Mouse (Mus musculus): ENCODE data around the gene Gm20388. TPM values are rescaled to one million over a fixed set of nuclear protein-coding genes. Genes with fewer than 3 reads are reported as not detected.
A peak's percentile ranks its signal among the peaks of the same experiment; 100 is the strongest.

Gene Gm20388
- polyA plus RNA-seq, 1 experiment from 2014 or later: not detected

DNA sequence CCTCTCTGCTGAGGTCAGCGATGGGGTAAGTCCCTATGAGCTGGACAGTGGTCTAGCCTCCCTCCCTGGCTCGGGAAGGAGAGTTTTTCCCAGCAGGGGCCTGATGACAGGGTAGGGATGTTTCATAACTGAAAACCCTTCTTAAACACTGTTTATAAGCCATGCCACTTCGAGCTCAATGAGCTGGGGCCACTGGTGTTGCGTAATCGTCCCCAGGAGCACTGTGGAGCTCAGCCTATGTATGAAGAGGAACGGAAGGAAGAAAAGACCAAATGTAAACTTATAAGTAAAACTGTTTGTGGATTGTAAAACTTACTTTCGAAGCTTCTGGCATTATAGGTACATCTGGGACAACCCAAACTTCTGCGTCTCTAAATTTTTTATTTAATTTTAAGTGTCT, 4291.1 kb downstream of the Gm20388 start:
- Histone ChIP-seq H3K9me3 (replicated peaks) (no peaks in the 10 kb centered on the region), H3K9ac (no peak overlapping the region), H3K36me3 (no peaks in the 10 kb centered on the region), H3K4me2 (no peak overlapping the region), H3K27ac (no peak overlapping the region), H3K4me1 (no peaks in the 10 kb centered on the region), H3K4me3 (no peak overlapping the region), H3K27me3 (replicated peaks) (peaks cover 7% of the 10 kb centered on the region; the same call in 1 of the 2 replicates)
- 60% methylated on average over 8 of the region's 8 CpGs for WGBS (ENCODE audit: insufficient replicate concordance)
- no peak for ATAC-seq

DNA sequence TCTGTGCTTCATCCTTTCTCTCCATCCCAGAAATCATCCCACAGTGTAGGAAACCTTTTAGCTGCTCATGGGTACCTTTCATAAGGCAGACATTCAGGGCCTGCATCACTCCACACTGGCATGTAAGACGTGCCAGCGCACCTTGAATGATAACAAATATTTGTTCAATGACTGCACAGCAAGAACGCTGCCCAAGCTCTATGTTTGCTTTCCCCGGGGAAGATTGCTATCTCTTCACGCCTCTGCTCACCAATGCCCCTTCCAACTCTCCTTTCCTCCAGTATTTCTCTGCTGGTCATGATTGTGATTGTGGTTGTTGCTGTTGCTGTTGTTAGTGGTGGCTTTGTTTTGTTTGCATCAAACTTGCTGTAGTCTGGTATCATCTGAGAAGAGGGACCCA, 4292.3 kb downstream of the Gm20388 start:
- Histone ChIP-seq H3K27ac (no peak overlapping the region), H3K4me3 (no peak overlapping the region)
- WGBS (ENCODE audit: insufficient replicate concordance): 62% methylated on average over 5 of the region's 5 CpGs

GRCm38 (mm10) chr8:124204001-124204601, 4293.5 kb downstream of the Gm20388 start:
- 77% methylated on average over 13 of the region's 13 CpGs for WGBS (ENCODE audit: insufficient replicate concordance)
- ATAC-seq: no peak

More for the DNA sequence above, 4292.3 kb downstream of the Gm20388 start:
- Histone ChIP-seq H3K9ac (no peak overlapping the region), H3K9me3 (replicated peaks) (no peaks in the 10 kb centered on the region), H3K4me1 (no peaks in the 10 kb centered on the region), H3K4me2 (no peak overlapping the region), H3K36me3 (no peaks in the 10 kb centered on the region), H3K27me3 (replicated peaks) (peaks cover 5% of the 10 kb centered on the region; the same call in 1 of the 2 replicates)
- no peak for ATAC-seq

DNA sequence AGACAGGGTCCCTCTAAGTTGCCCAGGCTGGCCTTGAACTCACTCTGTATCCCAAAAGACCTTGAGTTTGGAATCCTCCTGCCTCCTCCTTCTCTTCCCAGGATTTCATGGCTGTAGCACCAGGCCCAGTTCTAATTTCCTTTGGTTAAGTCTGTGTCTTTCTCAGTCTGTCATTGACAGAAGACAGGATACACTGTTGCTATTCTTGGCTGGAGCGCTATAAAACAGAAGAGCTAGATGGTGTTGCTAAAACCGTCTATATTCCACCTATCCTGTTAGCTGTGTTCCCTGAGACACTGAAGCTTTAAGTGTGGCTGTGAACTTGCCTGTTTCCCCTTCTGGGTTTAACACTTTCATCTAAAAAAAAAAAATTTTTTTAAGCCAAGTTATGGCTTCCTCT, 4301.5 kb downstream of the Gm20388 start:
- H3K27ac ChIP-seq: no peak overlapping the region
- WGBS (ENCODE audit: insufficient replicate concordance): 57% methylated on average over 2 of the region's 2 CpGs
- H3K4me1 ChIP-seq: no peaks in the 10 kb centered on the region
- H3K4me2 ChIP-seq: no peak overlapping the region
- no peaks in the 10 kb centered on the region for H3K36me3 ChIP-seq
- no peak for ATAC-seq
- 0 out of 2 replicates have a peak, but pooled peaks cover 7% of the 10 kb centered on the region for H3K27me3 ChIP-seq (replicated peaks)
- no peaks in the 10 kb centered on the region for H3K9me3 ChIP-seq (replicated peaks)
- H3K9ac ChIP-seq: no peak overlapping the region
- H3K4me3 ChIP-seq: no peak overlapping the region

More at GRCm38 (mm10) chr8:124204001-124204601, 4293.5 kb downstream of the Gm20388 start:
- Histone ChIP-seq H3K4me1 (no peaks in the 10 kb centered on the region), H3K4me2 (no peak overlapping the region), H3K9me3 (replicated peaks) (no peaks in the 10 kb centered on the region), H3K27me3 (replicated peaks) (no peaks in the 10 kb centered on the region; the same call in 1 of the 2 replicates), H3K4me3 (no peak overlapping the region), H3K9ac (no peak overlapping the region), H3K36me3 (no peaks in the 10 kb centered on the region), H3K27ac (no peak overlapping the region)

DNA sequence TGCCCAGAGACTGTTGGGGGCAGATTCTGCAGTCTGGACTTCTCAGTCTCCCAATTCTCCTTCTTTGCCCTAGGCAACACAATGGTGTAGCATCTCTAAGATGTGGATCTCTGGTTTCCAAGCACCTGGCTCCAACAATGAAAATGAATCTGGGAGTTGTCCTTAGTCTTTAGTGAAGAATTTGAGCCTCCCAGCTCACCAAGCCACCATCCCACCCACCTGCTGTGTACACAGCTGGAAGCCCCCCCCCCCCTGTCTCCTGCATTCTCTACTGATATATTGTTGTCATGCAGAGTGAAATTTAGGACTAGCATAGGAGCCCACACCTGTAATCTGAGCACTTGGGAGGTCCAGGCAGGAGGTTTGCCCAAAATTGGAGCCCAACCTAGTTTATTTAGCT, 4306.3 kb downstream of the Gm20388 start:
- no peak overlapping the region for H3K9ac ChIP-seq
- no peak for ATAC-seq
- no peak overlapping the region for H3K4me2 ChIP-seq
- H3K9me3 ChIP-seq (replicated peaks): no peaks in the 10 kb centered on the region
- 0 out of 2 replicates have a peak, but pooled peaks cover 5% of the 10 kb centered on the region for H3K27me3 ChIP-seq (replicated peaks)
- no peaks in the 10 kb centered on the region for H3K36me3 ChIP-seq
- H3K27ac ChIP-seq: no peak overlapping the region
- H3K4me1 ChIP-seq: no peaks in the 10 kb centered on the region
- H3K4me3 ChIP-seq: no peak overlapping the region

DNA sequence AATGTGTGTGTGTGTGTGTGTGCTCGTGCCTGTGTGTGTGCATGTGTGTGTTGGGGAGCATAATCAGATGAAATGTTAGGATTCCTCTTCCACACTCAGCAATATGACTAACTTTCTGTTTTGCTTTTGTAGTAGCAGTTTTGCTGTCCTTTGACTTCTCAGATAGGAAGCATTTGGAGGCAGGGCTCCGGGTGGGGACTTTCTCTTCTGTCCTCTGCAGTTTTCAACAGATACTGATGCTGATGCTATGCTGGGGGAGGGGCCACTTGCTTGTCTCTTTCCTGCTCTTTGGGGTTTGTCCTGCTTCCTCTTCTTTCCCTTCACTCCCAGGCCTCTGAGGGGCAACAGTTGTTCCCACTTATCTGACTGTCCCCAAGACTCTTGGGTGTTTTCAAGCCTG, 4319.2 kb downstream of the Gm20388 start:
- no peak overlapping the region for H3K4me2 ChIP-seq
- 23% methylated on average over 2 of the region's 2 CpGs for WGBS (ENCODE audit: insufficient replicate concordance)
- no peak overlapping the region for H3K9ac ChIP-seq
- no peak overlapping the region for H3K4me3 ChIP-seq
- ATAC-seq: no peak
- no peaks in the 10 kb centered on the region for H3K36me3 ChIP-seq
- H3K9me3 ChIP-seq (replicated peaks): no peaks in the 10 kb centered on the region
- peaks cover 15% of the 10 kb centered on the region for H3K27me3 ChIP-seq (replicated peaks)
- peaks cover 47% of the 10 kb centered on the region for H3K4me1 ChIP-seq
- no peak overlapping the region for H3K27ac ChIP-seq

DNA sequence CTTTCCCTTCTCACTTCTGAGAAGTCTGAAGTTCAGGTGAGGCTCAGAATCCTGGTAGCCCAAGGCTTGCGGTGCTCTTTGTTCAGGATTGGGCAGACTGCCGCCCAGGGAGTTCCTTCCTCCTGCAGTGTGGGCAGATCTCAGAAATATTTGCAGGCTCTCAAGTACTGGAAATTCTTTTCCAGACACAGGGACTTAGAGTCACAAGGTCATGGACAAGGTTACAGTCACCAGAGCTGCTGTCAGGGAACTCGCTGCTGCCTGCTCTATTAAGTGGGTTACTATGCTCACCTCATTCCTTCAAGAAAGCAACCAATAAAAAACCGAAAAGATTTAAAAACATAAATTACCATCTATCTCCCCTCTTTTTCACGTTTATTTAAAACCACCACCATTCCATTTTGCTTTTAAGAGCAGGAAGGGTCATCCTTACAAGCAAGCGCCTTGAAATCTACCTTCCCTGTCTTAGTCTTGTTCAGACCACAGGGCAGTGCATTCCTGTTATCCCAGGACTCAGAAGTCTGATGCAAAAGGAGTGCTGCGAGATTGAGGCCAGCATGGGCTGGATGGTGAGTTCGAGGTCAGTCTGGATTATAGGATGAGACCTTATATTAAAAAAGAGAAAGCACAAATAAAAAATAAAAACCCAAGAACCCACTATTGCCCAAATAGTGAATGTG, 4320.0 kb downstream of the Gm20388 start:
- Histone ChIP-seq H3K9ac (no peak overlapping the region), H3K4me2 (peak overlapping the region; percentile 97), H3K4me1 (peaks cover 47% of the 10 kb centered on the region), H3K4me3 (peak overlapping the region; percentile 89), H3K9me3 (replicated peaks) (no peaks in the 10 kb centered on the region), H3K36me3 (no peaks in the 10 kb centered on the region), H3K27me3 (replicated peaks) (peaks cover 15% of the 10 kb centered on the region), H3K27ac (no peak overlapping the region)
- ATAC-seq: peak; percentile 3; the same call in 1 of the 2 replicates
- WGBS (ENCODE audit: insufficient replicate concordance): 45% methylated on average over 8 of the region's 8 CpGs

DNA sequence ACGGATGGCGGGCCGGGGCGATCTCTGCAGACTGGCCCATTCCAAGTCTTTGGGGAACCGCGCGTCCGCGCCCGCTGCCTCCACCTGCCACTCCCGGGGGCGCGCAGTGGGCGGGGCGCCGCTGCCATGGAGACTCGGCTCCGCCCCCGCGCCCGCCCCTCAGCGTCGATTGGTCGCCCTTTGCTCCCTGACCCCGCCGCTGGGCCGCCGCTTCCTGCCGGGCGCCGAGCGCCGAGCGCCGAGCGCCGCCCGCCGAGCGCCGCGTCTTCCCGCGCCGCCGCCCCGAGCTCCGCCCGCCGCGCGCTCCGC, 4320.5 kb downstream of the Gm20388 start, which contains the start of gene Galnt2:
Gene Galnt2 (plus strand): TSS at position 216 of the 309 bp plus-strand sequence.
- ATAC-seq: peak; percentile 87
- Histone ChIP-seq H3K4me1 (peaks cover 47% of the 10 kb centered on the region), H3K4me2 (peak within 1 kb of the TSS; percentile 97), H3K27me3 (replicated peaks) (peaks cover 15% of the 10 kb centered on the region), H3K36me3 (no peaks in the 10 kb centered on the region), H3K9ac (peak within 1 kb of the TSS; percentile 85), H3K4me3 (peak within 1 kb of the TSS; percentile 89), H3K9me3 (replicated peaks) (no peaks in the 10 kb centered on the region), H3K27ac (peak within 1 kb of the TSS; percentile 77)
- under 1% methylated on average over 46 of the region's 53 CpGs for WGBS (ENCODE audit: insufficient replicate concordance)

DNA sequence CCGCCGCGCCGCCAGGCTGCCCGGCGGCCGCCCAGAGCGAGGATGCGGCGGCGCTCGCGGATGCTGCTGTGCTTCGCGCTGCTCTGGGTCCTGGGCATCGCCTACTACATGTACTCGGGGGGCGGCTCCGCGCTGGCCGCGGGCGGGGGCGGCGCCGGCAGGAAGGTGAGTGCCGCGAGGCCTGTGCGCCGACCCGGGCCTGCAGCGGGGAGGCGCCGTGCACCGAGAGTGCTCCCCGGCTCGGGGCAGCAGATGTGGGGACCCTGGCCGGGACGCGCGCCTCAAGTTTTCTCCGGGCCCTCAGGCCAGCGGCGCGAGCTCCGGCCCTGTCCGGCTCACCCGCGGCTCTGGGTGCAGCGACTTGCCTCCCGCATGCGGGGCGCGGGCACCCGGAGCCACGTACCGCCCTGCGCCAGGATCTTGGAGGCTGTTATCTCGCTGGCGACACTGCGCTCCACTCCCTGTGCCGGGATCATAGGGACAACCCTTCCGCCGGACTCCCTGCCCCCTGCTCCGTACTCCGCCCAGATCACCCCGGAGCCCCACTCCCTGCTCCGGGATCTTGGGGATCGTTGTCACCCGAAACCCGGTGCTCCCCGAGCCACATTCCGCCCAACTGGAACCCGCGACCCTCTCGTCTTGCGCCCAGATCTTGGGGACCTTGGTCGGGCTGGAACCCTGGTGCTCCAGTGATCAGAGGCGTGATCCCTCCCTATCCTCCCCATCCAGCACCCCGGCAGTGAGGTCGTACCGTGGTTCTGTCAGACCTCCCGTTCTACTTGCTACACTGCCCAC, 4321.0 kb downstream of the Gm20388 start:
- Histone ChIP-seq H3K9me3 (replicated peaks) (no peaks in the 10 kb centered on the region), H3K27me3 (replicated peaks) (peaks cover 15% of the 10 kb centered on the region), H3K27ac (peak overlapping the region; percentile 77), H3K4me2 (peak overlapping the region; percentile 97), H3K4me1 (peaks cover 47% of the 10 kb centered on the region), H3K36me3 (0 out of 2 replicates have a peak, but pooled peaks cover under 1% of the 10 kb centered on the region), H3K4me3 (peak overlapping the region; percentile 89), H3K9ac (peak overlapping the region; percentile 85)
- ATAC-seq: peak; percentile 83
- WGBS (ENCODE audit: insufficient replicate concordance): under 1% methylated on average over 83 of the region's 83 CpGs

GRCm38 (mm10) chr8:124232280-124232600, 4321.6 kb downstream of the Gm20388 start:
- peak overlapping the region; percentile 89 for H3K4me3 ChIP-seq
- peak overlapping the region; percentile 85 for H3K9ac ChIP-seq
- no peak for ATAC-seq
- peaks cover 47% of the 10 kb centered on the region for H3K4me1 ChIP-seq
- WGBS (ENCODE audit: insufficient replicate concordance): 6% methylated on average over 18 of the region's 18 CpGs
- 0 out of 2 replicates have a peak overlapping the region, but pooled peaks have one; percentile 77 for H3K27ac ChIP-seq
- H3K9me3 ChIP-seq (replicated peaks): no peaks in the 10 kb centered on the region
- H3K36me3 ChIP-seq: 0 out of 2 replicates have a peak, but pooled peaks cover 2% of the 10 kb centered on the region
- peaks cover 15% of the 10 kb centered on the region for H3K27me3 ChIP-seq (replicated peaks)
- peak overlapping the region; percentile 97 for H3K4me2 ChIP-seq

GRCm38 (mm10) chr8:124234496-124234895, 4323.9 kb downstream of the Gm20388 start:
- Histone ChIP-seq H3K9me3 (replicated peaks) (no peaks in the 10 kb centered on the region), H3K4me3 (no peak overlapping the region), H3K36me3 (0 out of 2 replicates have a peak, but pooled peaks cover 2% of the 10 kb centered on the region), H3K27me3 (replicated peaks) (peaks cover 15% of the 10 kb centered on the region), H3K9ac (no peak overlapping the region), H3K27ac (no peak overlapping the region), H3K4me1 (peaks cover 53% of the 10 kb centered on the region), H3K4me2 (no peak overlapping the region)
- WGBS (ENCODE audit: insufficient replicate concordance): 50% methylated on average over 2 of the region's 2 CpGs
- ATAC-seq: no peak

DNA sequence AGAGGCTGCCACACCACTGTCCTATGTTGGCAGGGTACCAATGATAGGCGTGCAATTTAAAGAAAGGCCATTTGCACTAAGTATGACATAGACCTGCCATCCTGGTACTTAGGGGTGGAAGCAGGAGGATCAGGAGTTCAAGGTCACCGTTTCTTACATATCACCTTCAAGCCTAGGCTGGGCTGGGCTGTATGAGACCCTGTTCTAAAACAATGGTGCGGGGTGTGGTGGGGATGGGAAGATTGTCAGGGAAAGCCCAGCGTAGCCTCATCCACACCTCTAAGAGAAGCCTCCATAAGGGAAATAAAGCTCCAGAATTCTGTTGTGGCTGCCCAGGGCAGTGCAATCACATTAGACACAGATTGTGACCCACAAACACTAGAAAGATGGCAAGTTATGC, 4324.9 kb downstream of the Gm20388 start:
- Histone ChIP-seq H3K27ac (no peak overlapping the region), H3K36me3 (0 out of 2 replicates have a peak, but pooled peaks cover 2% of the 10 kb centered on the region), H3K4me1 (peaks cover 54% of the 10 kb centered on the region), H3K4me2 (no peak overlapping the region), H3K9me3 (replicated peaks) (no peaks in the 10 kb centered on the region), H3K27me3 (replicated peaks) (peaks cover 9% of the 10 kb centered on the region), H3K4me3 (no peak overlapping the region), H3K9ac (no peak overlapping the region)
- WGBS (ENCODE audit: insufficient replicate concordance): 85% methylated on average over 4 of the region's 4 CpGs
- ATAC-seq: no peak

Measured in liver, embryonic 12.5 days (tissue).